Mouse (Mus musculus) embryonic stem cell, embryonic (primary cell): ENCODE results near the gene 1700016H13Rik.

Source experiments
- CTCF ChIA-PET, 4 experiments: fragments of 300-600 bp in 2 of 4; fragments of 350-600 bp in 2 of 4; sonication (Branson Sonifier 250); formaldehyde crosslinking; loops; one replicate each; lab custom pipeline; 2022; ENCODE audit warnings: inconsistent platforms in 2 of 4; lab: Charles Lee
- POLR2A ChIA-PET, 4 experiments: fragments of 300-600 bp in 2 of 4; fragments of 350-600 bp in 2 of 4; sonication (Branson Sonifier 250); formaldehyde crosslinking; loops; one replicate each; lab custom pipeline; 2022; ENCODE audit warnings: antibody characterized with exemption in 4 of 4, inconsistent platforms in 1 of 4; lab: Charles Lee

1700016H13Rik gene

DNA sequence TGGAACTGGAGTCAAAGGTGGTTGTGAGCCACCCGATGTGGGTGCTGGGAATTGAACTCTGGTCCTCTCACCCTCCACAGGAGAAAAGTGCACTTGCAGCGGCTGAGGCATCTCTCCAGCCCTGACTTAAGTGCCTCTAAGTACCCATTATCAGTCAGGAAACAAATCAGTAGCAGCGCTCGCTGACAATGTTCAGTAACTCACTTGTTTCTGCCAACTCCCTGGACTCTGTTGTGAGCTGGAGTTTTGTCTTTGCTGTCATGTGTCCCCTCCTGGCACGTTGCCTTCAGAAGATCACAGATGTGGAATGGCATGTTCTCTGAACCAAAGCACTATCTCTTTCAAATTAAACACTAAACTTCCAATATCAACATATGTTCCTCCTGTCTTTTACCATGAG lies 33.8 kb upstream of the 1700016H13Rik start:
- CTCF ChIA-PET = interaction anchor here (0.7 to 6.0 kb wide), 9 partner anchors 9 to 128 kb away, joined by 3 to 48 read pairs (median 5); no protein-coding TSS in a partner anchor
- POLR2A ChIA-PET = interaction anchor here in 3 of 4 experiments (0.9 to 35.4 kb wide), 13 partner anchors 8 to 89 kb away, joined by 3 to 1868 read pairs (median 8); partner anchors contain the start of gene 1700016H13Rik (in 1 of the 3)

DNA sequence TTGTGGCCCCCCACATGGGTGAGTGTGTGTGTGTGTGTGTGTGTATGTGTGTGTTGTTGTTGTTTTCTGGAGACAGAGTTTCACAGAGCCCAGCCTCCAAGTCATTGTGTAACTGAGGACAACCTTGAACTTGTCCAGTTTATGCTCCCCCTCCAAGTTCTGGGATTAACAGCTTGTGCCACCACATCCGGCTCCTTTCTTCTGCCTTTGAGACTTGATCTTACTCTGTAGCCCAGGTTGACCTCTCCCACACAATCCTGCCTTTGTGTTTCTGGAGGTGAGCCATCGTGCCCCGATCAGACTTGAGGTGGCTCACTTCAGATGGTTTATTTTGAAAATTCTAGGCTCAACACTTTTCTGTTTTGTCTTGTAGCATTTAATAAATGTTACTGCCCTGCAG lies 26.0 kb upstream of the 1700016H13Rik start:
- POLR2A ChIA-PET = interaction anchor here (0.6 to 4.0 kb wide), 17 partner anchors 9 to 257 kb away, joined by 3 to 24 read pairs (median 4); partner anchors contain the start of genes Aff1 (in 3 of the 4), 1700016H13Rik (in 1 of the 4) and Ptpn13 (in 1 of the 4)
- CTCF ChIA-PET = interaction anchor here in 3 of 4 experiments (0.6 to 2.9 kb wide), 7 partner anchors 9 to 136 kb away, joined by 3 to 48 read pairs (median 4); partner anchors contain the start of gene Aff1 (in 1 of the 3)

DNA sequence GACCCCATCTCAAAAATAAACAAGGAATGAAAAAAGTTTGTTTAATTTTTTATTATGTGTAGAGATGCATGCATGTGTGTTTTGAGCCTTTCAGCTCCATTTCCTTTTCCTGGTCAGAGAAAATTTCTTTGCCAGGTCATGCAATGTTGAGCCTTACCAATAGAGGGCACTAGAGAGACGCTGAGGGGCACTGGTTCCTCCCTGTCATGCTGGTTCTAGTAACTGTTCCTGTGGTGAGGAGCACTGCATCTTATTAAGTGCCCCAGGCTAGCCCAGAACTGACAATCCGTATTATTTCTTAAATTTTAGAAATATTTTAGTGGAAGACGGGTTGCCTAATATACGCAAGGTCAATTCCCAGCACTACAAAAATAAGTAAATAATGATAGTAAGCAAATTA lies 24.6 kb upstream of the 1700016H13Rik start:
- ChIA-PET CTCF (interaction anchor here (0.6 to 2.9 kb wide), 88 partner anchors 9 to 312 kb away, joined by 3 to 48 read pairs (median 4); partner anchors contain the start of genes Aff1 (in 4 of the 4) and Ptpn13 (in 1 of the 4)), POLR2A (interaction anchor here in 3 of 4 experiments (0.6 to 4.0 kb wide), 23 partner anchors 9 to 133 kb away, joined by 3 to 24 read pairs (median 4); partner anchors contain the start of gene Aff1 (in 2 of the 3))

DNA sequence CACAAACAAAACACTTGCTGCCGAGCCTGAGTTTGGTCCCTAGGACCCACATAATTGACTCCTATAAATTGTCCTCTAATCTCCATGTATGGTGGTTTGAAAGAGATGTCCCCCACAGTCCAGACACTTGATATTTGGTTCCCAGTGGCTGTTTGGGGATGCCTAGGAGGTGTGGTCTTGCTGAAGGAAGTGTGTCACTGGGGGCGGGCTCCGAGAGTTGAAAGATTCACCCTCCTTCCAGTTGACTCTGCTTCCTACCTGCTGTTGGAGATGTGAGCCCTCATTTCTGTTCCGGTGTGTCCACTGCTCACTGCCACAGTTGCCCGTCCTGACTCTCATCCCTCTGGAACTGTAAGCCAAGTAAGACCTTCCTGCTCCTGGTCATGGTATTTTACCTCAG lies 23.2 kb upstream of the 1700016H13Rik start:
- CTCF ChIA-PET = interaction anchor here in 1 of 4 experiments (2.0 to 2.9 kb wide), 2 partner anchors 12 to 23 kb away, joined by 10 to 48 read pairs; partner anchors contain the start of gene Aff1
- POLR2A ChIA-PET = interaction anchor here in 2 of 4 experiments (0.7 to 3.2 kb wide), 2 partner anchors 15 to 22 kb away, joined by 3 to 18 read pairs; no protein-coding TSS in a partner anchor

DNA sequence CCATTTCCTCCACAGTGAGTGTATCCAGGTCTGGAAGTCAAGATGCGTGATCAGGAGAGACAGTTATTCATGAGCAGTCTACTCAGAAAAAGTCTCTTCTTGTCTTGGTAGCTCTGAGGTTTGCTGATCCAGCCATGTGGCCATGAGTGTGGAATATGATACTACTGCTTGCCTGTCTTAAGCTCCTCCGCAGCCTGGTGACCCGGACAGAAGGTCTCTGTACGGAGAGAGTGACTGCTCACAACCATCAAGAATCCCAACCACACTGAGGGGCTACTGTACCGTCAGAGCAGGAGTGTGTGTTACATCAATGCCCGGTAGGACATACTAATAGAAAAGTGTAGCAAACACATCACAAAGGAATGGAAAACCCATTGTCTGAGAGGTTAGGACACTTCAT lies 22.1 kb upstream of the 1700016H13Rik start:
- ChIA-PET CTCF (no interaction called here), POLR2A (interaction anchor here in 1 of 4 experiments (0.6 to 1.2 kb wide), 4 partner anchors 15 to 148 kb away, joined by 3 to 7 read pairs (median 4); no protein-coding TSS in a partner anchor)

DNA sequence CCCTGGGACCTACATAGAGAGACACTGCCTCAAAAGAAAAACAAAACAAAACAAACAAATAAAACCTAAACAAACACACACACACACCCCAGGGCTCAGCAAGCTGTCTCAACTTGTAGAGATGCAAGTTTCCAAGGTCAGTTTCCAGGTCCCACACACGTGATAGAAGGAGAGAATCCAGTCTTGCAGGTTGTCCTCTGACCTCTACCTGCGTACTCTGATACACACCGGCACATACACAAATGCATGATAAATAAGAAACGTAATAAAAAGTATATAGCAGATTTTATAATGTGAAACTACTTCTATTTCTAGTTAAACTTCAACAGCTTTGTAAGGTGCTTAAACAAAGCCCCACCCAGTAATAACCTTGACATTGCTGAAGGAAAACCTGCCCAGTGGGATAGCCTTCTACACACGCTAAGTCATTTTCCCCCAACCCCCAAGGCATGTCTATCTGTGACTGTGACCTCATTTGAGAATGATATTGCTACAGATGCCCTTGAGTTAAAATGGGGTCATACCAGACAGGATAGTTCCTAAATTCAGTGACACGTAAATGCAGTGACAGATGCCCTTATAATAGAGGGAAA lies 20.6 kb upstream of the 1700016H13Rik start:
- ChIA-PET CTCF (no interaction called here), POLR2A (no interaction called here)

DNA sequence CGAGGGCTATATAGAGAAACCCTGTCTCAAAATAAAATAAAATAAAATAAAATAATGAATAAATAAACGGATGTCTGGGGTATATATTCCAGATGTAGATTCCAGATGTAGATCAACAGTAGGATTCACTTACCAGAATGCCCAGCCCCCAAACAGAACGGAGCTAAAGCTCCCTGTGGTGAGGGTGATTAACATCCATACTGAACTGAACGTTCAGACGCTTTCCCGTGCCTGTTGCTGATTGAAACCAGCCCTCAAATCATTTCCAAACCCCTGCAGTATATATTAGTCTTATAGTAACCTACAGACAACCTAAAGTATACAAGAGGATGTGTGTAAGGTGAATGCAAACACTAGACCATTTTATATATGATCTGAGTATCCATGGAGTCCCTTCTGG lies 18.7 kb upstream of the 1700016H13Rik start:
- CTCF ChIA-PET = interaction anchor here in 2 of 4 experiments (0.6 to 1.6 kb wide), 4 partner anchors 15 to 31 kb away, joined by 3 to 5 read pairs (median 3); no protein-coding TSS in a partner anchor
- POLR2A ChIA-PET = interaction anchor here in 3 of 4 experiments (0.5 to 1.9 kb wide), 10 partner anchors 18 to 84 kb away, joined by 3 to 5 read pairs (median 3); partner anchors contain the start of genes 1700016H13Rik (in 1 of the 3) and Aff1 (in 1 of the 3)

DNA sequence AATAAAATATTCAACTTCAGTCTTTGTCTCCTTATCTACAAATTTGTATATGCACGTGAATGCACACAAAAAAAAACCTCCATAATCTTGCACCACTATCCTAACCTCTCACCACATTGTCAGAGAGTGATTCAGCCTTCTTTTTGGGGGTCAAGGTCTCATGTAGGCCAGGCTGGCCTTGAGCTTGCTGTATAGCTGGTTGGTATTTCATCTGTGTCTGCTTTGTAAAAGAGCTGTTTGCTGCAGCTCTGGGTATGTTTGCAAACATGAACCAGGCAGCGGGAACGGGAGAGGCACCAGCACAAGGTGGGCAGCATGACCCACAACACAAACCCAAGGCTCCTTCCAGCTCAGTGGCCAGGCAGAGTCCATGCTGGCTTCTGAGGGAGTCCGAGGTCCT lies 17.8 kb upstream of the 1700016H13Rik start:
- CTCF ChIA-PET = interaction anchor here in 2 of 4 experiments (0.6 to 1.6 kb wide), 3 partner anchors 14 to 1766 kb away, joined by 3 to 5 read pairs (median 4); no protein-coding TSS in a partner anchor
- POLR2A ChIA-PET = interaction anchor here in 2 of 4 experiments (1.0 to 1.9 kb wide), 4 partner anchors 19 to 33 kb away, joined by 3 to 5 read pairs (median 4); partner anchors contain the start of gene Aff1 (in 1 of the 2)

DNA sequence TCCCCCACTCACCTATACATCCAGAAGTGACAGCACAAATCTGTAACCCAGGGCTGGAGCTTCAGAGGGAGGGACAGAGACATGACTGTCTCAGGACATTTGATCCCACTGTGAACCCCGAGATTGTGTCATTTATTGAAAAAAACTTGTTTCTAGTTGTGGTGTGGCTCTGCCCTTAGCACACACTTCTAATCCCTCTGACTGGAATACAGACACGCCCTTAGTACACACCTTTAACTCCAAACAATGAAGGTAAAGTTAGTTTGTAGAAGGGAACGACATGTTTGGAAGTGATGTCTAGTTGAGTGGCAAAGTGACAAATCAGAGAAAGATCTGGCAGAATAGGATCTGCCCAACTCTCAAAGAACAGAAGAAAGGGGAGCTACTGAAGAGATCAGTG lies 16.0 kb upstream of the 1700016H13Rik start:
- CTCF ChIA-PET = interaction anchor here (0.5 to 2.4 kb wide), 16 partner anchors 8 to 1993 kb away, joined by 3 to 15 read pairs (median 5); no protein-coding TSS in a partner anchor
- POLR2A ChIA-PET = interaction anchor here (0.5 to 2.6 kb wide), 16 partner anchors 10 to 958 kb away, joined by 3 to 11 read pairs (median 4); partner anchors contain the start of gene Aff1 (in 1 of the 4)

DNA sequence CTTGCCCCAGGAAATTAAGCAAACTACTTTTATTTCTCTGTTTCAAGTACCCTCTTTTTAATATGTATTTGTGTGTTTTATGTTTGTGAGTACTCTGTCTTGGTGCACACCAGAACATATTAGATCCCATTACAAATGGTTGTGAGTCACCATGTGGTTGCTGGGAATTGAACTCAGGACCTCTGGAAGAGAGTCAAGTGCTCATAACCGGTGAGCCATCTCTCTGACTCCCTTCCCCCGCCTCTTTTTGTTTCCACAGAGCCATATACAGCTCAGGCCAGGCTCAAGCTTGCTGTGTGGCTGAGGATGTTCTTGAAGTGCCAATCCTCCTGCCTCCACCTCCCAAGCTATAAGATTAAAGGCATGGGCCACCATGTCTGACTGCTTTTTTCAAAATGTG lies 10.1 kb upstream of the 1700016H13Rik start:
- CTCF ChIA-PET = interaction anchor here (0.5 to 3.0 kb wide), 6 partner anchors 11 to 24 kb away, joined by 3 to 13 read pairs (median 4); no protein-coding TSS in a partner anchor
- POLR2A ChIA-PET = interaction anchor here in 3 of 4 experiments (0.7 to 5.0 kb wide), 5 partner anchors 10 to 338 kb away, joined by 3 to 30 read pairs (median 3); partner anchors contain the start of gene 1700016H13Rik (in 1 of the 3)

DNA sequence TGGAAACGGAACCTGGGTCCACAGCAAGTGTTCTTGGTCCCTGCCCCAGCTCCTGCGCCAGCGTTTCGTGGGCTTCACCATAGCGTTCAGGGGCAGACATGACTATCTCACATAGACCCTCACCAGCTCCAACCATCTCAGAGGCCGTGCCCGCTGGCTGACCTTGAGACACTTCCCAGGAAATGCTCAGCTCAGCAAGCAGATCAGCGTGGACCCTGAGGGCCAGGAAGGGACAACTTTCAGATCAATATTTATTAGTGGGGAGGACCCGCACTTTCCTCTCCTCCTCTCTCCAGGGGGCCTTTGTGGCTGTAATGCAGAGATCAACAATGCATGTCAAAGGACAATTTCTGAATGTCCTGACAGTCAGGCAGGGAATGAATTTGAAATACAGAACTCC lies 9.1 kb upstream of the 1700016H13Rik start:
- ChIA-PET CTCF (interaction anchor here in 3 of 4 experiments (0.6 to 3.0 kb wide), 4 partner anchors 10 to 197 kb away, joined by 3 to 13 read pairs (median 4); no protein-coding TSS in a partner anchor), POLR2A (interaction anchor here in 1 of 4 experiments (0.8 to 5.0 kb wide), 4 partner anchors 9 to 337 kb away, joined by 3 to 30 read pairs (median 3); partner anchors contain the start of gene 1700016H13Rik)

DNA sequence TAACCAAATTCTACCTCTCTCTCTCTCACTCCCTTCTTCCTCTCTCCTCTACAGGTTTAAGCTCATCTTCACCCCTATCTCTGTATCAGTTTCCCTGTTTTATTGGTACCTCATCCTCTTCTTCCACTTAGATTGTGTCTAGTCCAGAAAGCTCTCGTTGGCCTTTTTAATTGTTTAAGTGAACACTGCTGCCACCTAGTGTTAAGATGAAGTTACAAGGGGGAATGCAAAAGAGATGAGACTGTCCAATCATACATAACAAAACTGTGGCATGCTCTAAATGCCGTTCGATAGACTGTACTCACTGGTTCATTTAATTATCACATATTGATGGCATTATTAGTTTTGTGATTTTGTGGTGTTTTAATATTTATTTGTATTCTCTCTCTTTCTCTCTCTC lies 3.8 kb upstream of the 1700016H13Rik start:
- CTCF ChIA-PET = interaction anchor here (0.5 to 1.7 kb wide), 35 partner anchors 10 to 1951 kb away, joined by 3 to 8 read pairs (median 3); partner anchors contain the start of gene Ptpn13 (in 1 of the 4)
- POLR2A ChIA-PET = interaction anchor here in 3 of 4 experiments (0.6 to 1.0 kb wide), 6 partner anchors 23 to 318 kb away, joined by 3 to 4 read pairs (median 3); no protein-coding TSS in a partner anchor

DNA sequence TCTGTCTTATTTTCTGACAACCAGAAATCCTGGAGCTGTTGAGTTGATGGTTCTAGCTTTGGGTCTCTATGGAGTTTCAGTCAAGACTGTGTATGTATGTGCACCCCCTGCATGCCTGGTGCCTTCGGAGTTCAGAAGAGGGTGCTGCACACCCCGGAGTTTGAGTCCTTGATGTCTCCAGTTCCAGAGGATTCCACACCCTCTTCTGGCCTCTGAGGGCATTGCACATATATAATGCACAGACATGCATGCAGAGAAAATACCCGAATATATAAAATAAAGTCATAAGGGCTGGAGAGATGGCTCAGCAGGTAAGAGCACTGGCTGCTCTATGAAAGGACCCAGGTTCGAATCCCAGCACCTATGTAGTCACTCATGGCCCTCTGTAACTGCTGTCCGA lies 3.1 kb upstream of the 1700016H13Rik start:
- CTCF ChIA-PET = interaction anchor here (0.5 to 1.7 kb wide), 29 partner anchors 10 to 482 kb away, joined by 3 to 8 read pairs (median 3); partner anchors contain the start of gene Ptpn13 (in 1 of the 4)
- POLR2A ChIA-PET = interaction anchor here in 2 of 4 experiments (0.6 to 1.0 kb wide), 4 partner anchors 24 to 317 kb away, joined by 3 to 4 read pairs (median 3); no protein-coding TSS in a partner anchor

DNA sequence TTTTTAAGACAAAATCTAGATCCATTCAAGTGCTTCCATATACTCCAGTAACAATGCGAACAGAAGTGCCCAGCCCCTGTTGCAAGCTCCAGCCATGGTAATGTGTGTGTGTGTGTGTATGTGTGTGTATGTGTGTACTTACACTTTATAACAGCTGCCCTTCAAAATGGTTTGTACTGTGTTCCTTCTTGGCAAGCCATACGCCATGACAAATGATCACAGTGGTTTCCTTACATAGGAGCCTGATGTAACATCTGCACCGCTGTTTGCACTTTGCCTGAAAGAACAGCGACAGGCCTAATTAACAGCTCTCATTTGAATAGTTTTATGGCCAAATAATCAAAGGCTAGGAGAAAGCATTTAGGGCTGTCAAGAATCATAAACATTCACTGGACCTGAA lies 1.0 kb downstream of the 1700016H13Rik start:
- POLR2A ChIA-PET = interaction anchor here in 3 of 4 experiments (0.5 to 4.4 kb wide), 39 partner anchors 10 to 1622 kb away, joined by 3 to 30 read pairs (median 4); partner anchors contain the start of genes Ptpn13 (in 2 of the 3) and Aff1 (in 1 of the 3)
- CTCF ChIA-PET = interaction anchor here (0.5 to 4.6 kb wide), 98 partner anchors 9 to 1734 kb away, joined by 3 to 53 read pairs (median 4); partner anchors contain the start of genes Mapk10 (in 1 of the 4), Ptpn13 (in 1 of the 4) and Slc10a6 (in 1 of the 4)

DNA sequence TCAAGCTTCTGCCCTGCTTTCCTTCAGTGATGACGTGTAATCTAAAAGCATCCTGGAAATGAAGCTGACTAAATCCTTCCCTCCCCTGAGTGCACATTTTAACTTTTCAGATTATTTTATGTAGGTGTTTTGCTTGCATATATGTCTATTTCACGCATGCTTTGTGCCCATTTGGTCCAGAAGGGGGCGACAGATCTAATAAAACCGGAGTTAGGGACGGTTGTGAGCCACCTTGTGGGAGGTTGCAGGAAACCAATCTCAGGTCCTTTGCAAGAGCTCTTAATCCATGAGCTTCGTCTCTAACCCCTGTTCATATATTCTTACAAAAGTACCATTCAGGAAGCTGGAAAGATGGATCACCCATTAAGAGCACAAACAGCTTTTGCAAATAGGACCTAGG lies 1.6 kb downstream of the 1700016H13Rik start:
- POLR2A ChIA-PET = interaction anchor here in 3 of 4 experiments (0.7 to 4.4 kb wide), 27 partner anchors 10 to 1621 kb away, joined by 3 to 30 read pairs (median 4); partner anchors contain the start of genes Aff1 (in 1 of the 3) and Ptpn13 (in 1 of the 3)
- CTCF ChIA-PET = interaction anchor here (0.5 to 4.6 kb wide), 92 partner anchors 9 to 355 kb away, joined by 3 to 53 read pairs (median 4); partner anchors contain the start of genes Ptpn13 (in 1 of the 4) and Slc10a6 (in 1 of the 4)

DNA sequence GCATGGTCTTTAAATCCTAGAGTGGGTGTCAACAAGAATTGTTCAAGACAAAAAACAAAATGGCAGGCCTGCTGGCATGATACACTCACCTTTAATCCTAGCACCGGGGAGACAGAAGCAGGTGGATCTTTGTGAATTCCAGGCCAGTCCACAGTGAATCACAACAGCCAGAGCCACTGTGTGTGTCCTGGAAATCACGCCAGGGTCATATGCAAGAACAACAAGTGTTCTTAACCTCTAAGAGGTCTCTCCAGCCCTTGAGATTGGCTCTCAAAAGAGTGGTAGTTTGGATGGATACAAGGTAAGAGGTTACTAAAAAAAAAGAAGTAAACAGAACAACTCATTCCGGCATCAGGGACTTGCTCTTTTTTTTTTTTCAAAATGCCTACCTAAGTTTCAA lies 8.5 kb downstream of the 1700016H13Rik start:
- ChIA-PET CTCF (no interaction called here), POLR2A (no interaction called here)

DNA sequence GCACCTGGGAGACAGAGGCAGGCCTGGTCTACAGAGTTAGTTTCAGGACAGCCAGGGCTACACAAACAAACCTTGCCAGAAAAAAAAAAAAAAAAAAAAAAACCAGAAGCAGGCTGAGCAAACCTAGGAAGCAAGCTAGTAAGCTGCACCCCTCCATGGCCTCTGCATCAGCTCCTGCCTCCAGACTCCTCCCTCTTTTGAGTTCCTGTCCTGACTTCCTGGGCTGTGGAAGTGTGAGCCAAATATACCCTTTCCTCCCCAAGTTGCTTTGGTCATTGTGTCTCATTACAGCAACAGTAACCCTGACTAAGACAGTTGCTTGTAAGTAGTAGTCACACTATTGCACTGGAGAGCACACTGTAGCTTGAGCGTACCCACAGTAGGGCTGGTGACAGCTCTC lies 11.6 kb downstream of the 1700016H13Rik start:
- ChIA-PET CTCF (interaction anchor here (0.6 to 4.5 kb wide), 14 partner anchors 9 to 675 kb away, joined by 3 to 53 read pairs (median 4); partner anchors contain the start of gene 1700016H13Rik (in 2 of the 4)), POLR2A (interaction anchor here in 3 of 4 experiments (0.7 to 3.0 kb wide), 8 partner anchors 10 to 125 kb away, joined by 3 to 24 read pairs (median 6); partner anchors contain the start of genes 1700016H13Rik (in 1 of the 3) and Slc10a6 (in 1 of the 3))
